Mouse (Mus musculus) spleen, adult 2 months (tissue): ENCODE measurements at regions not wholly inside any gene's neighbourhood (a gene's known extent, or its start where the extent isn't known, plus 50 kb on each side); places are given as distances from the start of the nearest gene placed in this dataset.

Experiments
- DNase-seq, 2 experiments: peaks; one replicate each; pipeline versions ENCODE4 v3.0.0 to v3.0.0-alpha.2; 2012 to 2021; ENCODE audit warnings: low spot score in 2 of 2, low read depth in 1 of 2
- H3K27ac ChIP-seq: fragments of 200-500 bp; 2 replicates; pipeline ENCODE4 v1.5.1; 2012; ENCODE audit warnings: low read length, inconsistent platforms; ENCODE audit not compliant: insufficient read depth
- H3K27me3 ChIP-seq: fragments of 200-500 bp; 2 replicates; pipeline ENCODE4 v1.6.1; 2012; ENCODE audit warnings: mild to moderate bottlenecking, moderate library complexity, low read length, inconsistent platforms; ENCODE audit not compliant: control insufficient read depth, insufficient read depth
- H3K36me3 ChIP-seq: fragments of 200-500 bp; 2 replicates; pipeline ENCODE4 v1.6.1; 2012; ENCODE audit warnings: mild to moderate bottlenecking, low read length, inconsistent platforms; ENCODE audit not compliant: control insufficient read depth, insufficient read depth
- H3K4me1 ChIP-seq: fragments of 200-500 bp; 2 replicates; pipeline ENCODE4 v1.6.1; 2011; ENCODE audit warnings: inconsistent platforms; ENCODE audit not compliant: control insufficient read depth, insufficient read depth, insufficient read length
- H3K4me3 ChIP-seq: fragments of 200-500 bp; 2 replicates; pipeline ENCODE4 v1.5.1; 2011; ENCODE audit warnings: mild to moderate bottlenecking, inconsistent platforms; ENCODE audit not compliant: insufficient read depth, insufficient read length; ENCODE audit errors: extremely low read depth
- CTCF ChIP-seq: fragments of 200-500 bp; IDR thresholded peaks from 2 replicates; pipeline ENCODE4 v1.5.1; 2011; ENCODE audit warnings: mild to moderate bottlenecking, inconsistent platforms; ENCODE audit not compliant: insufficient read depth, insufficient read length, insufficient replicate concordance; ENCODE audit errors: extremely low read depth
- POLR2A ChIP-seq: fragments of 200-500 bp; IDR thresholded peaks from 2 replicates; pipeline ENCODE4 v1.6.1; 2011; ENCODE audit warnings: low read depth, low read length, inconsistent platforms
- WGBS: fragments of 180-500 bp; shearing (Covaris S2); methylation state at CpG from one replicate; pipeline ENCODE4 v1.1.7; 2018; 5-methylcytosine and 5-hydroxymethylcytosine counted together

- H3K36me3 ChIP-seq: no peaks in the 10 kb centered on the region
- no peak for DNase-seq
- 62% methylated on average over 8 of the region's 8 CpGs for WGBS
- H3K4me1 ChIP-seq: peaks cover 6% of the 10 kb centered on the region; the same call in 1 of the 2 replicates
- TF ChIP-seq CTCF: no peak
- TF ChIP-seq POLR2A: no peak
- no peak overlapping the region for H3K4me3 ChIP-seq
- no peak overlapping the region for H3K27ac ChIP-seq
- H3K27me3 ChIP-seq: no peaks in the 10 kb centered on the region
These were observed 114.6 kb upstream of the Mkln1 start for GRCm38 (mm10) chr6:31283973-31284372.

GRCm38 (mm10) chr6:31284390-31284789, 114.1 kb upstream of the Mkln1 start:
- no peak for DNase-seq
- TF ChIP-seq CTCF: no peak
- TF ChIP-seq POLR2A: no peak
- peaks cover 6% of the 10 kb centered on the region; the same call in 1 of the 2 replicates for H3K4me1 ChIP-seq
- H3K27me3 ChIP-seq: no peaks in the 10 kb centered on the region
- 20% methylated on average over 10 of the region's 10 CpGs for WGBS
- H3K4me3 ChIP-seq: no peak overlapping the region
- H3K36me3 ChIP-seq: no peaks in the 10 kb centered on the region
- no peak overlapping the region for H3K27ac ChIP-seq

GRCm38 (mm10) chr6:31285064-31285463, 113.5 kb upstream of the Mkln1 start:
- Histone ChIP-seq H3K4me1 (peaks cover 6% of the 10 kb centered on the region; the same call in 1 of the 2 replicates), H3K4me3 (no peak overlapping the region), H3K36me3 (no peaks in the 10 kb centered on the region), H3K27me3 (no peaks in the 10 kb centered on the region), H3K27ac (no peak overlapping the region)
- TF ChIP-seq POLR2A: no peak
- TF ChIP-seq CTCF: no peak
- 87% methylated on average over 19 of the region's 19 CpGs for WGBS
- no peak for DNase-seq

GRCm38 (mm10) chr6:31285981-31286737, 112.4 kb upstream of the Mkln1 start:
- no peak overlapping the region for H3K27ac ChIP-seq
- TF ChIP-seq CTCF: no peak
- no peak for TF ChIP-seq POLR2A
- H3K4me3 ChIP-seq: no peak overlapping the region
- H3K36me3 ChIP-seq: no peaks in the 10 kb centered on the region
- H3K27me3 ChIP-seq: no peaks in the 10 kb centered on the region
- DNase-seq: no peak
- peaks cover 6% of the 10 kb centered on the region; the same call in 1 of the 2 replicates for H3K4me1 ChIP-seq
- 89% methylated on average over 11 of the region's 11 CpGs for WGBS

GRCm38 (mm10) chr6:31287176-31287575, 111.4 kb upstream of the Mkln1 start:
- H3K27me3 ChIP-seq: no peaks in the 10 kb centered on the region
- H3K4me1 ChIP-seq: peaks cover 6% of the 10 kb centered on the region; the same call in 1 of the 2 replicates
- no peak for DNase-seq
- WGBS: 84% methylated on average over 2 of the region's 2 CpGs
- no peaks in the 10 kb centered on the region for H3K36me3 ChIP-seq
- H3K27ac ChIP-seq: no peak overlapping the region
- TF ChIP-seq POLR2A: no peak
- no peak for TF ChIP-seq CTCF
- no peak overlapping the region for H3K4me3 ChIP-seq

GRCm38 (mm10) chr6:31287686-31288085, 110.8 kb upstream of the Mkln1 start:
- 72% methylated on average over 7 of the region's 7 CpGs for WGBS
- TF ChIP-seq CTCF (no peak), POLR2A (no peak)
- H3K4me3 ChIP-seq: no peak overlapping the region
- peaks cover 6% of the 10 kb centered on the region; the same call in 1 of the 2 replicates for H3K4me1 ChIP-seq
- no peaks in the 10 kb centered on the region for H3K27me3 ChIP-seq
- no peaks in the 10 kb centered on the region for H3K36me3 ChIP-seq
- DNase-seq: no peak
- no peak overlapping the region for H3K27ac ChIP-seq
